In genomic region chr2:120139091-120139490, GRCm38 (mm10) we compare ENCODE assay signal across 16 mouse cellular contexts.
"Had no signal": no experiment of that assay in that cellular context is flagged by ENCODE, and none has a peak within 500 bp of the region (broad histone marks: within the 10 kb centered on the region; RNA-seq: fewer than 3 reads in every experiment).

No protein-coding gene starts in this region.

- H3K36me3 ChIP-seq: limb, embryonic 12.5 days; liver, embryonic 13.5 days; lung, embryonic 15.5 days; midbrain, embryonic 13.5 days; neural tube, embryonic 15.5 days had no signal

- H3K27ac ChIP-seq: kidney, postnatal 0 days; limb, embryonic 12.5 days; liver, embryonic 13.5 days; lung, embryonic 15.5 days; midbrain, embryonic 13.5 days; neural tube, embryonic 15.5 days had no signal

- ATAC-seq: liver, postnatal 0 days; midbrain, embryonic 13.5 days had no signal

- H3K4me3 ChIP-seq: limb, embryonic 12.5 days; liver, embryonic 13.5 days; lung, embryonic 15.5 days; midbrain, embryonic 13.5 days; myocyte; neural tube, embryonic 15.5 days had no signal

- H3K9ac ChIP-seq: limb, embryonic 12.5 days; liver, embryonic 13.5 days; liver, postnatal 0 days; lung, embryonic 15.5 days; midbrain, embryonic 13.5 days; neural tube, embryonic 15.5 days had no signal

- H3K4me2 ChIP-seq: limb, embryonic 12.5 days; liver, embryonic 13.5 days; lung, embryonic 15.5 days; midbrain, embryonic 13.5 days; neural tube, embryonic 15.5 days had no signal

- H3K9me3 ChIP-seq: limb, embryonic 12.5 days; liver, embryonic 13.5 days; lung, embryonic 15.5 days; midbrain, embryonic 13.5 days; neural tube, embryonic 15.5 days had no signal

- H3K27me3 ChIP-seq: limb, embryonic 12.5 days; liver, embryonic 13.5 days; lung, embryonic 15.5 days; midbrain, embryonic 13.5 days; neural tube, embryonic 15.5 days had no signal

- DNase-seq: kidney, postnatal 36 days; layer of hippocampus, adult 9-11 months; layer of hippocampus, postnatal 36 days; liver; liver, embryonic 13.5 days; liver, postnatal 0 days; lung, postnatal 14 days; right cerebral cortex, adult 18-20 months; right cerebral cortex, postnatal 25 days; thymus, postnatal 36 days had no signal

- H3K4me1 ChIP-seq: limb, embryonic 12.5 days; liver, embryonic 13.5 days; midbrain, embryonic 13.5 days had no signal
